Mouse (Mus musculus) erythroid progenitor cell, adult 5-6 weeks (primary cell): Measurements from ENCODE around the gene Zbtb8a. TPM values are rescaled to one million over a fixed set of nuclear protein-coding genes. Genes with fewer than 3 reads are reported as not detected.
A peak's percentile ranks its signal among the peaks of the same experiment; 100 is the strongest.
"Not testable (repeated sequence)": the region's sequence is repeated elsewhere in the genome, so short reads cannot be mapped to it uniquely, and the experiment has no call there.

ENCODE experiments used
- ATAC-seq: replicated peaks from 2 replicates; pipeline ENCODE4 v1.8.0; 2016; ENCODE audit warnings: moderate number of reproducible peaks, mild to moderate bottlenecking, moderate TSS enrichment, inconsistent platforms; ENCODE audit not compliant: poor library complexity, low FRiP score, severe bottlenecking
- total RNA-seq, 2 experiments: library from RNA; stranded (forward) in 1 of 2; stranded (reverse) in 1 of 2; fragments of 150-400 nt in 1 of 2; fragments of 186-747, 209-891 nt in 1 of 2; gene quantifications; 2 replicates each; pipeline versions ENCODE4 v1.2.3 to v1.2.4; 2015 to 2017; ENCODE audit warnings: low replicate concordance in 2 of 2

Gene Zbtb8a
- total RNA-seq (2015; ENCODE audit: low replicate concordance) (1.7 and 6.1 TPM in 2 replicates), total RNA-seq (2017; ENCODE audit: low replicate concordance) (0.98 and 4.6 TPM in 2 replicates)

GRCm38 (mm10) chr4:129377601-129378390 lies at the start of gene Zbtb8a:
Gene Zbtb8a, minus strand, starts transcription at chr4:129378116.
- peak; percentile 21 for ATAC-seq

GRCm38 (mm10) chr4:129418321-129418720 lies 40.4 kb upstream of the Zbtb8a start:
- no peak for ATAC-seq

GRCm38 (mm10) chr4:129416478-129416877 lies 38.6 kb upstream of the Zbtb8a start:
- peak; percentile 52 for ATAC-seq

GRCm38 (mm10) chr4:129415892-129416291 lies 38.0 kb upstream of the Zbtb8a start:
- no peak for ATAC-seq

- ATAC-seq: no peak
Measured at GRCm38 (mm10) chr4:129410991-129411390, 33.1 kb upstream of the Zbtb8a start.

GRCm38 (mm10) chr4:129410532-129410931 lies 32.6 kb upstream of the Zbtb8a start:
- ATAC-seq: not testable (repeated sequence)

GRCm38 (mm10) chr4:129406447-129406846 lies 28.5 kb upstream of the Zbtb8a start:
- ATAC-seq: peak; percentile 82

- ATAC-seq: no peak
Measured at GRCm38 (mm10) chr4:129399813-129400212, 21.9 kb upstream of the Zbtb8a start.

GRCm38 (mm10) chr4:129396960-129397359 lies 19.0 kb upstream of the Zbtb8a start:
- ATAC-seq: no peak

- no peak for ATAC-seq
Measured at GRCm38 (mm10) chr4:129394089-129394870, 16.4 kb upstream of the Zbtb8a start.

GRCm38 (mm10) chr4:129390936-129391557 lies 13.1 kb upstream of the Zbtb8a start:
- no peak for ATAC-seq

GRCm38 (mm10) chr4:129390216-129390743 lies 12.4 kb upstream of the Zbtb8a start:
- ATAC-seq: no peak

- ATAC-seq: no peak
Measured at GRCm38 (mm10) chr4:129388404-129388803, 10.5 kb upstream of the Zbtb8a start.

- ATAC-seq: peak; percentile 34; the same call in 1 of the 2 replicates
Measured at GRCm38 (mm10) chr4:129386989-129387388, 9.1 kb upstream of the Zbtb8a start.

GRCm38 (mm10) chr4:129386269-129386946 lies 8.5 kb upstream of the Zbtb8a start:
- ATAC-seq: peak; percentile 83

- no peak for ATAC-seq
Measured at GRCm38 (mm10) chr4:129385685-129386084, 7.8 kb upstream of the Zbtb8a start.

GRCm38 (mm10) chr4:129384440-129384839 lies 6.5 kb upstream of the Zbtb8a start:
- no peak for ATAC-seq

GRCm38 (mm10) chr4:129383586-129383985 lies 5.7 kb upstream of the Zbtb8a start:
- no peak for ATAC-seq

GRCm38 (mm10) chr4:129382488-129382887 lies 4.6 kb upstream of the Zbtb8a start:
- ATAC-seq: no peak

- no peak for ATAC-seq
Measured at GRCm38 (mm10) chr4:129382029-129382428, 4.1 kb upstream of the Zbtb8a start.
